Mouse (Mus musculus): Measurements from ENCODE around the gene Trpm3.

GRCm38 (mm10) chr19:22100582-22100981, 38.3 kb upstream of the Trpm3 start:
- TF ChIP-seq CTCF (IDR thresholded peaks at IDR 0.05; ENCODE audit: low read depth, low read length): no peak
- no peak for TF ChIP-seq GATA2 (IDR thresholded peaks at IDR 0.05; ENCODE audit: borderline replicate concordance, low read depth, low read length)
